11 mouse cellular contexts compared by ENCODE assay signal in the genomic region with DNA sequence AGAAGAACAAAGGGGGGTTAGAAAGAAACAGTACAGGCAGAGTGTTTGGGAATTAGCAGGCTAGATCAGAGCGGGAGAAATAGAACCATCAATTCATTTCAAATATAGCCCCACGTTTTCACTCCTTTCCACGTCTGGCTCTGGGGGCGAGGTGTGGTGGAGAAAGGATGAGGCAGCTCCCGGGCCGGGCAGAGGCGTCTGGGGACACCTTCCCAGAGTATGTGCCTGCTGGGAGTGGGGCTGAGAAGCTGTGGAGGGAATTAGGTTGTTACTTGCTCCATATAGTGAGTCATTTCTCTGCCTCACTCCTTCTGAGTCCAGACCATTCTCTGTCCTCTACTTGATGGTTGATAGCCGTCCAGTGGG. TPM values are rescaled to one million over a fixed set of nuclear protein-coding genes. Genes with fewer than 3 reads are reported as not detected.
DNase-seq lines count a peak whose midpoint lies in the region; ATAC-seq and TF ChIP-seq lines count a peak whose summit lies in the region.
"Had no signal": no experiment of that assay in that cellular context is flagged by ENCODE, and none has a peak within 500 bp of the region (broad histone marks: within the 10 kb centered on the region; RNA-seq: fewer than 3 reads in every experiment).

No protein-coding gene starts in this region.

- H3K4me1 ChIP-seq in heart, embryonic 13.5 days = peaks cover 14% of the 10 kb centered on the region
- H3K4me1 ChIP-seq in midbrain, embryonic 12.5 days = peaks cover 8% of the 10 kb centered on the region
- H3K4me1 ChIP-seq in midbrain, embryonic 11.5 days (ENCODE audit: control insufficient read depth, insufficient read depth, low read length) = no peaks in the 10 kb centered on the region
- H3K4me1 ChIP-seq in hindbrain, postnatal 0 days (ENCODE audit: insufficient read depth, low read length) = peaks cover 2% of the 10 kb centered on the region; the same call in 1 of the 2 replicates

- H3K27me3 ChIP-seq in heart, embryonic 13.5 days (replicated peaks) = peaks cover 37% of the 10 kb centered on the region
- H3K27me3 ChIP-seq in midbrain, embryonic 12.5 days = peaks cover 32% of the 10 kb centered on the region
- peaks cover 24% of the 10 kb centered on the region for H3K27me3 ChIP-seq in midbrain, embryonic 11.5 days (ENCODE audit: control insufficient read depth, insufficient read depth, low read length)
- H3K27me3 ChIP-seq in hindbrain, postnatal 0 days (ENCODE audit: insufficient read depth, low read length) = no peaks in the 10 kb centered on the region

- no peak for ATAC-seq in heart, embryonic 13.5 days (ENCODE audit: extremely low read depth, insufficient number of reproducible peaks, low FRiP score, low TSS enrichment)
- ATAC-seq in midbrain, embryonic 12.5 days (ENCODE audit: low FRiP score, low read depth) = no peak
- no peak for ATAC-seq in midbrain, embryonic 11.5 days (ENCODE audit: low FRiP score)
- no peak for ATAC-seq in hindbrain, postnatal 0 days

- 37% methylated on average over 8 of the region's 8 CpGs for whole genome bisulfite sequencing in heart, embryonic 13.5 days
- WGBS in midbrain, embryonic 12.5 days = 51% methylated on average over 8 of the region's 8 CpGs
- WGBS in midbrain, embryonic 11.5 days = 63% methylated on average over 8 of the region's 8 CpGs
- WGBS in hindbrain, postnatal 0 days = 56% methylated on average over 8 of the region's 8 CpGs

- H3K9ac ChIP-seq in heart, embryonic 13.5 days = peak overlapping the region; percentile 78; the same call in 1 of the 2 replicates
- no peak overlapping the region for H3K9ac ChIP-seq in midbrain, embryonic 12.5 days (replicated peaks)
- no peak overlapping the region for H3K9ac ChIP-seq in midbrain, embryonic 11.5 days (ENCODE audit: low read length)
- H3K9ac ChIP-seq in hindbrain, postnatal 0 days (replicated peaks; ENCODE audit: low read length) = peak overlapping the region; percentile 49

- H3K27ac ChIP-seq in heart, embryonic 13.5 days (replicated peaks) = no peak overlapping the region
- no peak overlapping the region for H3K27ac ChIP-seq in midbrain, embryonic 12.5 days (replicated peaks)
- H3K27ac ChIP-seq in midbrain, embryonic 11.5 days (ENCODE audit: low read depth, low read length) = no peak overlapping the region
- H3K27ac ChIP-seq in hindbrain, postnatal 0 days = peak overlapping the region; percentile 46; the same call in 1 of the 2 replicates
- H3K27ac ChIP-seq: limb, embryonic 12.5 days had no signal

- intact Hi-C loops in heart, postnatal 14 days (cut with DNase I) = no loop called here

- H3K36me3 ChIP-seq in heart, embryonic 13.5 days = no peaks in the 10 kb centered on the region
- no peaks in the 10 kb centered on the region for H3K36me3 ChIP-seq in midbrain, embryonic 12.5 days
- H3K36me3 ChIP-seq in midbrain, embryonic 11.5 days (ENCODE audit: control insufficient read depth, insufficient read depth, low read length) = no peaks in the 10 kb centered on the region
- no peaks in the 10 kb centered on the region for H3K36me3 ChIP-seq in hindbrain, postnatal 0 days (ENCODE audit: insufficient read depth, low read length)
- H3K36me3 ChIP-seq: limb, embryonic 12.5 days had no signal

- no peak for TF ChIP-seq CTCF in hindbrain, postnatal 0 days (IDR thresholded peaks at IDR 0.05; ENCODE audit: low read depth)

- no peak for DNase-seq in heart, postnatal 14 days
- DNase-seq in midbrain, embryonic 11.5 days (ENCODE audit: low spot score, missing footprints) = no peak
- DNase-seq in hindbrain, postnatal 0 days (ENCODE audit: low spot score) = no peak
- peak; percentile 57 to 60 for DNase-seq in right cerebral cortex, postnatal 10 days (ENCODE audit: low spot score in 2 of 2)
- no peak for DNase-seq in spleen, postnatal 36 days (ENCODE audit: low spot score in 2 of 2)
- DNase-seq in adrenal gland, adult 2 months = no peak
- DNase-seq: cerebellum, adult 18-20 months; thymus, postnatal 14 days had no signal

- no peaks in the 10 kb centered on the region for H3K9me3 ChIP-seq in heart, embryonic 13.5 days
- H3K9me3 ChIP-seq in midbrain, embryonic 12.5 days = no peaks in the 10 kb centered on the region
- no peaks in the 10 kb centered on the region for H3K9me3 ChIP-seq in midbrain, embryonic 11.5 days (ENCODE audit: control insufficient read depth, low read length)
- H3K9me3 ChIP-seq in hindbrain, postnatal 0 days (ENCODE audit: low read length) = no peaks in the 10 kb centered on the region
- H3K9me3 ChIP-seq: limb, embryonic 12.5 days had no signal

- H3K4me3 ChIP-seq in heart, embryonic 13.5 days = peak overlapping the region; percentile 68
- H3K4me3 ChIP-seq in midbrain, embryonic 12.5 days = no peak overlapping the region
- no peak overlapping the region for H3K4me3 ChIP-seq in midbrain, embryonic 11.5 days (ENCODE audit: low read depth, low read length)
- H3K4me3 ChIP-seq in hindbrain, postnatal 0 days (ENCODE audit: low read length) = peak overlapping the region; percentile 43

- peak overlapping the region; percentile 86 for H3K4me2 ChIP-seq in heart, embryonic 13.5 days
- 0 out of 2 replicates have a peak overlapping the region, but pooled peaks have one; percentile 79 for H3K4me2 ChIP-seq in midbrain, embryonic 12.5 days (replicated peaks)
- no peak overlapping the region for H3K4me2 ChIP-seq in midbrain, embryonic 11.5 days
- H3K4me2 ChIP-seq in hindbrain, postnatal 0 days (ENCODE audit: low read depth, low read length) = peak overlapping the region; percentile 54

RNA-seq across cellular contexts. Expression of a gene that starts 0.9 kb away (rescaled TPM):
- 1.7 and 1.9 TPM in 2 replicates for polyA plus RNA-seq in heart, embryonic 13.5 days (2015; fragmentation: Nextera tagmentation; extraction: Ambion mirVana)
- total RNA-seq in heart, postnatal 14 days (2021) = under 1 TPM; 0.32 to 0.43 TPM
- 0.85 and 1.0 TPM in 2 replicates for polyA plus RNA-seq in midbrain, embryonic 12.5 days (2016; fragmentation: Nextera tagmentation; extraction: Ambion mirVana)
- 0.18 and 0.28 TPM in 2 replicates for polyA plus RNA-seq in midbrain, embryonic 11.5 days (2014; fragmentation: Nextera tagmentation; extraction: Ambion mirVana)
- 9.2 and 13.1 TPM in 2 replicates for total RNA-seq in hindbrain, postnatal 0 days (2014; rRNA removed)
- 8.8 and 9.9 TPM in 2 replicates for polyA plus RNA-seq in hindbrain, postnatal 0 days (2015; fragmentation: Nextera tagmentation; extraction: Ambion mirVana)
- 1 to 10 TPM in 1 of 2 experiments, under 1 TPM in 1; 0.69 to 1.7 TPM for total RNA-seq in adrenal gland, adult 2 months (2021)
- polyA plus RNA-seq in adrenal gland, adult 2 months (2012; rRNA removed) = 0.40 and 0.85 TPM in 2 replicates

Comparison
In these comparisons a context has a peak if more than half of its experiments do, and no peak if none do; other contexts are left out.
1. H3K4me3 ChIP-seq: peak in heart, embryonic 13.5 days (single experiment) and hindbrain, postnatal 0 days (single experiment); none in midbrain, embryonic 12.5 days (single experiment) and midbrain, embryonic 11.5 days (single experiment).
2. H3K9ac ChIP-seq: peak in heart, embryonic 13.5 days (single experiment) and hindbrain, postnatal 0 days (single experiment); none in midbrain, embryonic 12.5 days (single experiment) and midbrain, embryonic 11.5 days (single experiment).
3. DNase-seq: peak in right cerebral cortex, postnatal 10 days (2 of 2); none in heart, postnatal 14 days (0 of 2), midbrain, embryonic 11.5 days (single experiment), hindbrain, postnatal 0 days (single experiment), spleen, postnatal 36 days (0 of 2) and adrenal gland, adult 2 months (single experiment).